Mouse (Mus musculus): ENCODE results near the gene Cdk18.

Gene Cdk18

DNA sequence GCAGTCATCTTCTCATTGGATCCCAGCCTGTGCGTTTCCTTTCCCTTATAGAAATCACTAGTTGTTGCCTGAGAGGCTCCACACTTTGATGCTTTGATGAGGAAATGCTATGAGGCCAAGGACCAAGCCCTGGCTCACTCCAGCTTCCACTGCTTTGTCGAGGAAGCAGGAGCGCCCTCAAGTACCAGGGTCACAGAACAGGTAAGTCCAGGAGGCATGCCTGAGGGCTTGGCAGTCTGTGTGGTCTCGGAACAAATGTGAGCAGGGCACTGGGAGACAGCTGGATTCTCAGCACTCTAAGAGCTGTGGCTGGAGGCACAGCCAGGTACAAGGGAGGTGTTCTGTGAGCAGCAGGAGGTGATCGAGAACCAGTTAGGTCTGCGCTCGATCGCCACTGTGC lies 27.1 kb downstream of the Cdk18 start:
- no peak for DNase-seq (ENCODE audit: low spot score)

DNA sequence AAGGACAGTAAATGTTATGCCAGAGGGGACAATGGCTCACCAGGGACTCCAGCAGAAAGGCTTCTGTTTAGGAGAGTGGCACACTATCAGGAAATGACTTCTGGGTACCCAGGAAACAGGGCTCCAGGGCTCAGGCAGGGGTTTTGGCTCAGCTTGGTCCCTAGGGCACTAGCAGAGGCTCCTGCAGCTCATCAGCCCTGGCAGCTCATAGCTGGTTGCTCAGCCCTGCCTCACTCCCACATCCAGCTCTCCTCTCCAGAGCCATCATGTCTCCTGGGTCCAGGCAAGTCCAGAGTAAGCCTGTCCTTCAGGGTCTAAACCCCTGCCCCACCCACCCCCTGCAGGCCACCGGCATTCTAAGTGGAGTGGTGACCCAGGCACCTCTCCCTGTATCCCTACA lies 28.1 kb downstream of the Cdk18 start:
- no peak for DNase-seq (ENCODE audit: low spot score)

DNA sequence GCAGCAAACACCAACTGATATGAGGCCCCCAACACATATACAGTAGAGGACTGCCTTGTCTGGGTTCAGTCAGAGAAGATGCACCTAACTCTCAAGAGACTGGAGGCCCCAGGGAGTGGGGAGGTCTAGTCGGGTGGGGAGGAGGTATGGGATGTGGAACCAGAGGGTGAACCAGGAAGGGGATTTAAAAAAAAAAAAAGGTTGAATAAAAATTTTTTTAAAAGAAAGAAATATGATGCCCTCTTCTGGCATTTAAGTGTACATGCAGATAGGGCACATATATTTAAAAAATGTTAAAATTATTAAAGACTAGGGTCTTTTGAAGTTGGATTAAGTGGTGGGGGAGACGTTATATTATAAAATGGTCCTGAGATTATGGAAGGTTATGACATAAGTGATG lies 30.1 kb downstream of the Cdk18 start:
- DNase-seq (ENCODE audit: low spot score), result no peak

DNA sequence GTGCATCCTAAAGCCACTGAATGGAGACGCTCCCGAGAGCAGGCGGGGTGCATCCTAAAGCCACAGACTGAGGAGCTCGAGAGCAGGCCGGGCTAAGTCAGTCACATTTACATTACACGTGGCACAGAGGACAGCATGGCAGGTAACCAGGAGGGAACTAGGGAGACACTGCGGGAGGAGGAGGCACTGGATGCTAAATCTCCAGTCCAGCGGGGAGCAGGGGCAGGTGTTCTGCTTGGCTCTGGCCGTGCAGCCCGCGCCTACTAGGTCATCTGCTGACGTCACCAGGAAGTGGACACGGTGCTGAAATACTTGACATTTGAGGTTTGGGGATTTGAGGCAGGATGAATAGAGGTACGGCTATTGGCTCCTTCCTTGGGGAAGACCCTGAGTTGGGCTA lies 35.1 kb downstream of the Cdk18 start:
- no peak for DNase-seq (ENCODE audit: low spot score)

DNA sequence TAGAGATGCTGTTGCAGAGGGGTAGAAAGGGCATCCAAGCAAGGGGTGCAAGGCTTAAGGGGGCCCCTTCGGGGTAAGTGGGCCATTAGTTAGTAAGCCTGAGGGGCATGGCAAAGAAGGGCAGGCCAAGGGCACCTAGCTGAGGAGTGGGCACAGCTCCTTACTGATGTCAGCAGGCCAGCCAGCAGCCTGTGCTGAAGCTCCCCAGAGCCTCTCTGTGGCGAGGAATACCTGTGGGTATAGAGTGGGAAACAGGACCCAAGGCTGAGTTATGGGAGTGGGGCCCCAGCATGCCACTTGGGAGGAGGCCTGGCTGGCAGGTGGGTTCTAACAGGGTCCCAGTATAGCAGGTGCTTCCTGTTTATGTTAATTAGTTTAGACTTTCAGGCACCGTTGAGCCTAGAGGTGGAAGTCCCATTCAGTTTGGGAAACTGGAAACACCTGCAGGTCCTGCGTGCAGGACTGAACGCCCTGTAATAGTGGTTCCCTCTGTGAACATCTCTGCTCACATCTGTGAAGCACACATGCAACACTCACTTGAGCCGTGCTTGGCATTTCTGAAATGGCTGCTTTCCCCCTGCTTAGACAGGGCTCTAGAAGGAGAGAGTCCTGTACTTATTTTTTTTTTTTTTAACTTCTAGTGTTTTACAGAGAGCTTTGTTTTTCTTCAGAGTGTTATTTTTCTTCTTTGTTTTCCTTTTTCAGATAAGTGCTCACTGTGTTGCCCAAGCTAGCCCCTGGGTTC lies 37.4 kb downstream of the Cdk18 start:
- DNase-seq (ENCODE audit: low spot score), result no peak

DNA sequence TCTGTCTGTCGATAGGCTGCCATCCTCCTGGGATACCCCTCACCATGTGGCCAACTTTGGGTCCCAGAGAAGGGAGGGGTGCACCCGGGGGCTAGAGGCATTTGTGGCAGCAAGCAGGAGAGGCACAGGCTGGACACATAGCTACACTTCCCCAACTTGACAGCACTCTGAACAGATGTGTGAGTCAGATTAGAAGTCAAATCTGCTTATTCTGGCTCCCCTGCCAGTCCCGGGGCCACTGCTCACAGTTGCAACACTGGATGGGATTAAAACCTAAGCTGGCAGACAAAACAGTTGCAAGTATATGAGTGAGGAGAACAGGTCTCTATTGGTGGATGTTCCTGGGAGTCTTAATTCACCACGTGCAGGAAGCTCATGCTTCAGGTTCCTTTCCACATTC lies 39.7 kb downstream of the Cdk18 start:
- no peak for DNase-seq (ENCODE audit: low spot score)

DNA sequence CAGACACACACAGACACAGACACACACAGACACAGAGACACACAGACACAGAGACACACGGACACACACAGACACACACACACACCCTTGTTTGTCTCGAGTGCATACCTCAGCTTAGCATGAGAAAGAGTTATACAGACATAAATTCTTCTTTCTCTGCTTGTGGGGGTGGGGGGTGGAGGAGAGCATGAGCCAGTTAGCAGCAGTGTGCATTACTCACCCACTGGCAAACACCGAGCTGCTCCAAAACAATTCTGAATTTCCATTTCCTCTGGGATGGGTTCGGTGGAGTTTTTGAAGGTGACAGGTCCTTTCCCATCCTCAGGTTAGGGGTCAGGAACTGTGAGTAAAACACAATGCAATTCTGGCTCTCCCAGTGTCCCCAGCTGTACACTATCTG lies 40.5 kb downstream of the Cdk18 start:
- DNase-seq (ENCODE audit: low spot score), result no peak

DNA sequence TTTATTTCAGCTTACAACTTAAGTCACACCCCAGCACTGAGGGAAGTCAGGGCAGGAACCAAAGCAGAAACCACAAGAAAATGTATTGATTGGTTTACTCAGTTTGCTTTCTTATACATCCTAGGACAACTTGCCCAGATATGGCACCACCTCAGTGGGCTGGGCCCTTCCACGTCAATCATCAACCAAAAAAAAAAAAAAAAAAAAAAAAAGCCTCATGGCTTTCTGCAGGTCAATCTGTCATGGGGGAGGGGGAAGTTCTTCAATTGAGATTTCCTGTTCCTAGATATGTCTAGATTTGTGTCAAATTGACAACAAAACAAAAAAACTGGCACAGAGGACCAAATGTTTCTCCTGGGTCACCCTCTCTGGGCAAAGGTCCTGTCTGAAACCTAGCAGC lies 41.4 kb downstream of the Cdk18 start:
- DNase-seq (ENCODE audit: low spot score), result no peak

DNA sequence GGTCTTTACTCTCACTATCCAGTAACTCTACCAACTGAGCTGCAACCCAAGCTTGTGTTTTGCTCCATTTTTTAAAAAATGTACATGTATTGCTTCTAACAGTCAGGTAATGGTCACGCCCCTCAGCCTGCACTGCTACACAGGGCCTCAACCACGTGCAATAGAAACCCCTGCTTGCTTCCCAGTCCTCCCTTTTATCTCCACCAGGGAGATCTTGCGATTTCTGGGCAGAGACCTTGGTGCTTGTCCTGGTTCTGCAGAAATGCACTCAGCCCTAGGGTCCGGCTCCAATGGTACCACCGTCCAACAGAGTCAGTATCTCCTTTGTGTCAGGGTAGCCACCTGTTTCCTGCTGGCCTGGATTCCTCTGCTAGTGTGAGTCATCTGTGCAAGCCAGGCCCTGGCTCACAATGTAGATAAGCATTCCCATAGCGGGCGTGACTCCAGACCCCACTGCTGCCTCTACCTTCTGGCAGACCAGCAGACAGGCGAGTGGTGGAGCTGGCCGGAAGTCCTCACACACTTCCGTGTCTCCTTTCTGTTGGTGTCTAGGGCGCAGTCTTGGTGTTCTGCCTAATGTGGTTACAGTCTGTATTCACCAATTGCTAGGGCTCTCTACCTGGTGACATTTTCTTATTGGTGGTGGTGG lies 44.0 kb downstream of the Cdk18 start:
- DNase-seq (ENCODE audit: low spot score), result no peak

DNA sequence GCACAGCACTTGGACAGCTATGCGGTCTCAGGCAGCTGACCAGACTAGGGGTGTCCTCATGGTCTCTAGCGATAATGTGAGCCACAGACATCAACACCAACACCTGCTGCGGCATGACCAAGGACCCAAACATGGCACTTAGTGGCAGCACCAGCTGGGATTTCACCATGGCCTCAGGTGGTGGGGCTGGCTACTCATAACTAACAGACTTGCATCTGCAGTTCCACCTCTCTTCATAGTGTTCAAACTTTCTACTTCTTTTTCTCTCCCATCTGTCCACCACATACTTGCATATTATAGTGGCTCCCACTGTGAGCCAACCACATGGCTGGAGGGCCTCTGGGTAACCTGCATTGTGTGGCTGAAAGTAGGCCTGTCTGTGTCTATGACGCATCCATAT lies 46.2 kb downstream of the Cdk18 start:
- no peak for DNase-seq (ENCODE audit: low spot score)

DNA sequence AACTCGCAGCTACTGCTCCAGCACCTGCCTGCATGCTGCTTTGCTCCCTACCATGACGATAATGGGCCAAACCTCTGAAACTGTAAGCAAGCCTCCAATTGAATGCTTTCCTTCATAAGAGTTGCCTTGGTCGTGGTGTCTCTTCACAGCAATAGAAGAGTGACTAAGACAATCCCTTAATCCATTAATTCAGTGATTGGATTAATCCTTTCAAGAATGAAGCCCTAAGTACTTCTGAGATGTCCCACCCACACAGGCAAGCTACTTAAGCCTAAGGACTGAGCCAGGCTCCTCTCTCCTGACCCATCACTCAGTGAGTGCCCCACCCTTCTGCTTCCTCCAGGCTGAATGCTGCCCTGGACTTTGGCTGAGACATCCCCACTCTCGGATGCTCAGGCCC lies 49.2 kb downstream of the Cdk18 start:
- DNase-seq (ENCODE audit: low spot score), result no peak

DNA sequence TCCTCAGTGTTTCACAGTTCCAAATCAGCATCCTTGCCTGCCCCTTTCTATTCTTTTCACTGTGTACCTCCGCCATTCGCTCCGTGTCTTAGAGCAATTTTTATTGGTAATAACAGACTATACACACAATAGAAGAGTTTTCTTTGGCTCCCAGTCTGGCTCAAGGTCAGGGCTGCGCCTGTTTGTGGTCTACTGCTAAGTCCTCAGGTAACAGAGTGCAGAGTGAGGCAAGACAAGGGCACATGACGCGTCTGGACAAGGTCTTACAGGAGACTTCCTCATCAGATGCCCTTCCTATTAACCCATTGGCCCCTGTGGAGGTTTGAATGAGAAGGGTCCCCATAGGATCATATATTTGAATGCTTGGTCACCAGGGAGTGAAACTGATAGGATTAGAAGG lies 49.7 kb downstream of the Cdk18 start:
- DNase-seq (ENCODE audit: low spot score), result no peak

DNA sequence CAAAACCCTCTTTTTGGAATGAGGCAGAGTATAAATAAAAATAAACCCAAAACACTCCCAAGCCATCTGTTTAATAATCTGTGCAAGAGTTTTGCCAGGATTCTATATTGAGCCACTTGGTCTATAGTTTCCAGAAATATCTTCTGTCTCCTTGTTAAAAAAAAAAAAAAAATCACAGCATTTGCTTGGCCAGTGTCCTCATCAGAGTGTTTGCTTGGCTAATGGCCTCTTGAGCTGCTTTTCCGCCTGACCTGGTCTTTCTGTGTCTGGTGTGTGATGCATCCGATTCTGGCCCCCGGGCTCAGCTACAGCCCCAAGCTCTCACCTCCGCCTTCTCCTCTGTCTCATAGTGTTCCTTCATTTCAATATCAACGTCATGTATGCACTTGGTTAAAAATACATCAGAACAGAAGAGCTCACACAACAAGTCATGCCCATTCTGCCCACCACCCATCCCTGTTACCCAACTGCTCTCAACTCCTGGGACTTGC lies 51.3 kb downstream of the Cdk18 start:
- DNase-seq (ENCODE audit: low spot score), result no peak

DNA sequence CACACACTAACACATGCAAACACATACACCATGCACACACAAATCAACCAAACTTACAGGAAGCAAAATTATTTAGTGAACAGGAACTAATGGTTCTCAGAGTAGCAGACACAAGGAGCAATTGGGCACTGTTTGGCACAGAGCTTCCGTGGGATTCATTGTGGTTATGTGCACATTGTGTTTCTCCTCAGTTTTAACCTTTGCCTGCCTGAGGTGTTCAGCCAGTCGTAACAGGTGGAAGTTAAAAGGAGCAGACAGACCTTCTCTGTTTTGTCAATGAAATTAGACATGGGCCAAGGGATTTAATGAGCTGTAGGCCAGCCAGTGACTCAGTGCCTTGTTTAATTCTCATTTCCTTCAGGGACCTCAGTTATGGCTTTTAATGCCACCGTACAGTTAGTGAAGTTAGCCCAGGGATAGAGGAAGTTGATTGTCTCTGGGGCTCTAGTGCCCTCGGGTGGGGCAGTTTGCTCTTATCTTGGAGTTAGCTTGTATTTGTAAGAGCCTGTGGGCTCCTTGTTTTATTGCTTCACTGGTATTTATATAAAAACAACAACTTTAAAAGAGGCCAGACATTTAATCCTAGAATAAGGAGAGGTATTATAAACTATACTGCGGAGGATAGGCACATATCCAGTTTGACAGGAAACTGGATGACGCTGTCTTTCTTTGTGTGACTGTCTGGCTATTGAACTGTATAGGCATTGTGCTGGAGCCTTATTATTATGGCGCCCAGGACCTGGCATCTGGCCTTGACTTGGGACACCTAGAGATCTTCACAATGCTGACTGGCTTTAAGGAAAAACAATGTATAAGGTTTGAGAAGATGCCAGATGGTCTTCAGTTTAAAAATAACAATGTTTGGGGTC lies 54.1 kb downstream of the Cdk18 start:
- DNase-seq (ENCODE audit: low spot score), result no peak

DNA sequence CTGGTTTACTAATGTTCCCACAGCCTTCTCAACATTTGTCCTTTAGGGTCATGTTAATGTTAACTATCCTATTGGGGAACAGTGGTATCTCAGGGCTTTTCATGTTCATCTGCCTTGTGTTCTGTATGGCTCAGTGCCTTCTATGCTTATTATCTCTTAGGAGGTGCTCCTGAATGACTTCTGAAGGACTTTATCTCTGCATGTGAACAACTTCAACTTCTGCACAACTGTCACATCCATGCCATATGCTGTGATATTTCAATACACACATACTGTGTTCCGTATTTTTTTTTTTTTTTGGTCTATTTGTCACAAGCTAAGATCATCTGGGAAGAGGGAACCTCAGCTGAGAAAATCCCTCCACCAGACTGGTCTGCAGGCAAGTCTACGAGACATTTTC lies 61.1 kb downstream of the Cdk18 start:
- no peak for DNase-seq (ENCODE audit: low spot score)

DNA sequence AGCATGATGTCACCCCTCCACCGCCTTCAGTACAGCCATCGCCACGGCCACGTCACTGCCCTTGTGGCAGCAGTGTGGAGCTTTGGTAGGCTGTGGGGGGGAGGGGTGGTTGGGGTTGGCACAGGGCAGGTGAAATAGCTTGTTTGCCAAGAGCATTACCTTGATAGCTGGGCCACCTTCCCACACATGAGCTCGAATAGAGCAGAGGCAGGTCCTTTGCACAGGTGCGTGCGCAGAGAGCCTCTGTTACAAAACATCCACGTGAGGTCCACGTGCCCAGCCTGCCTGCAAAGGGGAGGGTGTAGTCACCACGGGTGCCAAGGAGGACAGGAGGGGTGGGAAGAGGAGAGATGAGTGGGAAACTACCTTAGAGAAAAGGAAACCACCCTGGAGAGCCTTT lies 63.9 kb downstream of the Cdk18 start:
- DNase-seq (ENCODE audit: low spot score), result no peak

DNA sequence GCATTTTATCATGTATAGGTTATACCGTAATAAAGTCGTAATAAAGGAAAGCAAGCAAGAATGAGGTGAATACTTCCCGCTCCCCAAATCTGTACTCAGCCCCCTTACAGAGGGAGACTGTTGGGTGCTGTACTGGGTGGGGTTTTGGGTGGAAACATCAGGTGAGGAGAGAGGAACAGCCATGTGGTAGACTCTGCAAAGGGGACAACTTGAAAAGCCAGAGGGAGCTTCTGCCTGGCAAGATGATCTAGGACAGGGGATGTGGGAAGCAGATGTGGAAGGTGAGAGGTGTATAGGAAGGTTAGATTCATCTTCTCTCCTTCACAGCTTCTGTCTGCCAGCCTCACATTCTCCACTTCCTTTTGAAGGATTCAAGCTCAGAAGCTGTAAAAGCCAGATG lies 68.8 kb downstream of the Cdk18 start:
- no peak for DNase-seq (ENCODE audit: low spot score)

DNA sequence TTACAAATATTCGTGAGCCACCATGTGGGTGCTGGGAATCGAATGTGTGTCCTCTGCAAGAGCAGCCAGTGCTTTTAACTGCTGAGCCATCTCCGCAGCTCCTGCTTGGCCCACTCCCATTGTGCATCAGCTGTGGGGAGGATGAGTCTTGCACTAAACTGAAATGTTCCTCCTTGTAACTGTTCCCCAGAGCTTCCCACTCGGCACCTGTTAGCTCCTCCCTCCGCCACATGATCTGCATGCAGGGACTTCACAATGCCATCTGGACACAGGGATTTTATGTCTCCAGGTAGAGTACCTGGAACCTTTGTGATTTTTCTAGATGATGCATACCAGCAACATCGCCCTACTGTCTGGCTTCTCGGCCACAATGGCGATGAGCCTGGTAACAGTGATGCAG lies 70.0 kb downstream of the Cdk18 start:
- no peak for DNase-seq (ENCODE audit: low spot score)

DNA sequence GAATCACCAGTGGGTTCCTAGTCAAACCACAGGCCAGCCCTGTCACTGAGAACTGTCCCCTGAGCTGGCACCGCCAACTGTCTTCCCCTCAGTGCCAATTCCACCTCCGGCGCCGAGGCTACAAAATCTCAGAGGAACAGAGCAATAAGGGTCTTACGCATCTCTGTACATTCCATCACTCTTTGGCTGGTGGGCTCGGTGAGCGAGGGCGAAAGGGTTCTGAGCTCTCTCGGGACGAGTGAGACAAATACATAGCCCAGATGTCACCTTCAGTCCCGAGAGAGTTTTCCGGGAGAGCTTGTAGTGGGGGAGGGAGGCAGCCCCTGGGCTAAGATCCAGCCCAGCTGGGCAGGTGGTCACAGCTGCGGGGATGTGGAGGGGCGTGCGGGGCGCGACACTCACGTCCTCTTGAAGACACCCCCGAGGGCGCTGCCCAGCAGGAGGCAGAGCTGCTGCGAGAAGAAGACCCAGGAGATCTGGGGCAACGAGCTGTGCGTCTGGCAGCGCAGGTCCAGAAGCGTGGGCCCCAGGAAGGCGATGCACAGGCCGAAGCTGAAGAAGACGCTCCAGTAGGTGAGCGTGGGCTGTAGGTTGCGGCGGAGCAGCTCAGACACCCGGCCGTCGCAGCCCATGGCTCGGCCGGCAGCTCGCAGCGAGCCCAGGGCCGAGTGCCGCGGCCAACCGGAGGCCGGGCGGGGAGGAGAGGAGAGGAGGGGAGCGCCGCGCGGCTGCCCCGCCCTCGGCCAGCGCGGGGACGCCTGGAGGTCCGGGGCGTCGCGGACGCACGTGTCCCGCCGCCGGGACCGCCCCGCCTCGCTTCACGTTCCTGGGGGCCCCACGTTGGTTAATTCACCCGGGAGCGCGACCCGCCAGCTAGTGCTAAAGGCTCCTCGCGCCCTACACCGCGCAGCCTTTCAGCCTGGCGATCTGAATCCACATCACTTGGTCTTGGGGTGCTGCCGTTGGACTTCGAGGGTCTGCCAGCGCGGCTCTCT lies 71.9 kb downstream of the Cdk18 start, which contains the start of gene Mfsd4a:
Gene Mfsd4a (minus strand): TSS at position 802 of the 995 bp plus-strand sequence.
- DNase-seq (ENCODE audit: low spot score), result peak; percentile 13

DNA sequence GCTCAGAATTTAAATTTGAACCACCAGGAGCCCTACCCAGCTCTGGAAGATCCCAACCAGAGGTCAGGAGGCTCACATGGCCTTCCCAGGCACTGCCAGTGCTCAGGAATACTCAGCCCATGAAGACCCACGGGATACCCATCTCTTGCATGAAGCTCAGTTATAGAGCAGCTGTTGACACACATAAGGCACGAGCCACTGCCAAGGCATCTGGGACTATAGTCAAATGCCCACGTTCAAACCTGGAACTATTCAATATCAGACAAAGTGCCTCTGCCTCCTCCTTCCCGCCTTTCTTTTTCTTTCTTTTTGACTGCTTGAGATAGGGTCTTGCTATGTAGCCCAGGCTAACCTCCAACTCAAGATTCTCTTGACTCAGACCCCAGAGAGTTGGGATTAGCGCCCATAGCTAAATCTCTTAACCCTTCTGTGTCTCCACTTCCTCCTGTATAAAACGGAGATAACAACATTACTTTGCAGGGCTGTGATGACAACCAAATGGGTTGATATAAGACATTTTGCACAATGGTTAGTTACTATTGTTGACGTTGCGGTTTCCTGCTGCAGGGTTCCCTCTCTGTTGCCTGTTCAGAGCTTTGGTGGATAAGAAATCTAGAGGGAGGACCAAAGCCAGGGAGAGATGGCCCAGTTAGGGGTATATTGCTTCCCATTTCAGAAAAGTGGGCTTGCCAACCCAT lies 73.9 kb downstream of the Cdk18 start:
- DNase-seq (ENCODE audit: low spot score), result no peak

DNA sequence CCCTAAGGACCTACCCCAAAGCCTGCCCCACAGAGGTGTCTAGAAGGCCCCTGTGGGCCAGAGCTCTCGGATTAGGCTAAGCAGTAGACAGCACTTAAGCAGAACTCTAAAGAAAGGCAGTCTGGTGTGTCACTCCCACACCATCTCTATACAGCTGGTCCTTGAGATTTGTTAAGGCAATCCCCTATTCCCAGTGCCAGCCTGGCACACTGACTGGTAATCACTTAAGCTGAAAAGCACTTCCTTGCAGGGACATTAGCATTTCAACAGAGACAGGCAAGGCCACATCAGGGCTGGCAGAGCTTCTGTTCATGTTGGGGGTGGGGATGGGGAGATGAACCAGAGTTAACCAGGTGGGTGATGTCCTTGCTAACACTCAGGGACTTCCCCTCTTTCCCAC lies 74.5 kb downstream of the Cdk18 start:
- no peak for DNase-seq (ENCODE audit: low spot score)
